Mouse (Mus musculus): ENCODE results near the gene Ankrd49. TPM values are rescaled to one million over a fixed set of nuclear protein-coding genes. Genes with fewer than 3 reads are reported as not detected.

Ankrd49 gene
- polyA plus RNA-seq, 1 experiment from 2014 or later, result 46.8 TPM

GRCm38 (mm10) chr9:14769811-14770210 lies 14.8 kb downstream of the Ankrd49 start:
- Histone ChIP-seq H3K4me3 (no peak overlapping the region), H3K36me3 (no peaks in the 10 kb centered on the region), H3K27ac (no peak overlapping the region), H3K4me1 (peaks cover 19% of the 10 kb centered on the region), H3K9me3 (replicated peaks) (no peaks in the 10 kb centered on the region), H3K27me3 (ENCODE audit: low read depth, poor library complexity, severe bottlenecking) (peaks cover 15% of the 10 kb centered on the region)
- no peak for DNase-seq (ENCODE audit: low spot score)
- 54% methylated on average over 6 of the region's 6 CpGs for WGBS

- 32% methylated on average over 7 of the region's 7 CpGs for WGBS
- H3K4me1 ChIP-seq, result peaks cover 5% of the 10 kb centered on the region; the same call in 1 of the 2 replicates
- no peaks in the 10 kb centered on the region for H3K36me3 ChIP-seq
- no peak overlapping the region for H3K4me3 ChIP-seq
- H3K27ac ChIP-seq, result no peak overlapping the region
- no peaks in the 10 kb centered on the region for H3K9me3 ChIP-seq (replicated peaks)
- peak; percentile 69 for DNase-seq (ENCODE audit: low spot score)
- H3K27me3 ChIP-seq (ENCODE audit: low read depth, poor library complexity, severe bottlenecking), result 0 out of 2 replicates have a peak, but pooled peaks cover 2% of the 10 kb centered on the region
These were observed 19.9 kb downstream of the Ankrd49 start for GRCm38 (mm10) chr9:14764765-14765164.

DNA sequence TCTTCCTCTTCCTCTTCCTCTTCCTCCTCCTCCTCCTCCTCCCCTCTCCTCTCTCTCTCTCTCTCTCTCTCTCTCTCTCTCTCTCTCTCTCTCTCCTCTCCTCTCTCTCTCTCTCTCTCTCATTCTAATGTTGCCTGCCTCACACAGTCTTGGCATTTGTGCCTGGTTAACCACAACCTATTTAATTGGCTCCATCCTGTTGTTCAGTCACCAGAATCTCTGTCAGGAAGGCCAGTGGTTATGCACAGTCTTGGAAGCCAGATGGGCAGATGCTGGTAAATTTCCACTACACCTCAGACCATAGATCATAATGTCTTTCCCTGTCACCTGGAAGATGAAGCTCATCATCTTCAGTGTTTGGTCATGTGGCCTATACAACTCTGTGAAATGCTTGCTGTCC lies 25.4 kb downstream of the Ankrd49 start:
- H3K27me3 ChIP-seq (ENCODE audit: low read depth, poor library complexity, severe bottlenecking), result no peaks in the 10 kb centered on the region
- H3K9me3 ChIP-seq (replicated peaks), result no peaks in the 10 kb centered on the region
- H3K4me1 ChIP-seq, result 0 out of 2 replicates have a peak, but pooled peaks cover 3% of the 10 kb centered on the region
- DNase-seq (ENCODE audit: low spot score), result no peak
- no peak overlapping the region for H3K27ac ChIP-seq
- H3K36me3 ChIP-seq, result no peaks in the 10 kb centered on the region
- no peak overlapping the region for H3K4me3 ChIP-seq

DNA sequence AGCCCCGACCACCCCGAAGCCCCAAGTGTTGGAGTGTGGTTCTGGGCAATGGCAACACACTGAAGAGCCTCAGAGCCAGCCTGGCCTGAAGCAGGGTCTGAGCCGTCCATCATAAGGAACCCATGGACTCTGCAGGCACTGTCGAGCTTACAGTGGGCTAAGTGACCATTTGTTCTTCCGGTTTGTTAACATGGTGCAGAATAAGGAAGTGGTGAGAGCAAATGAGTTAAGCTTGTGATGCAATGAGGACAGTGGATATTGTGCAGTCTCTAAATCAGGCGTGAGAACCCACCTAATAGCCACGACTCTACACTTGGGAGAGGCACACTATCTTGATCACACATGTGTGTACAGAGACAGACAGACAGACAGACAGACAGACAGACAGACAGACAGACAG lies 26.1 kb downstream of the Ankrd49 start:
- H3K4me3 ChIP-seq, result no peak overlapping the region
- no peak overlapping the region for H3K27ac ChIP-seq
- no peak for DNase-seq (ENCODE audit: low spot score)
- no peaks in the 10 kb centered on the region for H3K9me3 ChIP-seq (replicated peaks)
- H3K4me1 ChIP-seq, result 0 out of 2 replicates have a peak, but pooled peaks cover 3% of the 10 kb centered on the region
- H3K27me3 ChIP-seq (ENCODE audit: low read depth, poor library complexity, severe bottlenecking), result no peaks in the 10 kb centered on the region
- no peaks in the 10 kb centered on the region for H3K36me3 ChIP-seq
- WGBS, result 75% methylated on average over 7 of the region's 7 CpGs

GRCm38 (mm10) chr9:14754469-14754868 lies 30.2 kb downstream of the Ankrd49 start:
- H3K4me3 ChIP-seq, result no peak overlapping the region
- no peak for DNase-seq (ENCODE audit: low spot score)
- 89% methylated on average over 3 of the region's 3 CpGs for WGBS

GRCm38 (mm10) chr9:14753947-14754346 lies 30.7 kb downstream of the Ankrd49 start:
- no peak overlapping the region for H3K27ac ChIP-seq
- no peak for DNase-seq (ENCODE audit: low spot score)
- peaks cover 20% of the 10 kb centered on the region for H3K4me1 ChIP-seq
- no peaks in the 10 kb centered on the region for H3K9me3 ChIP-seq (replicated peaks)
- H3K36me3 ChIP-seq, result no peaks in the 10 kb centered on the region
- H3K4me3 ChIP-seq, result no peak overlapping the region
- H3K27me3 ChIP-seq (ENCODE audit: low read depth, poor library complexity, severe bottlenecking), result peaks cover 16% of the 10 kb centered on the region

More at GRCm38 (mm10) chr9:14754469-14754868, 30.2 kb downstream of the Ankrd49 start:
- Histone ChIP-seq H3K27ac (no peak overlapping the region), H3K9me3 (replicated peaks) (no peaks in the 10 kb centered on the region), H3K36me3 (no peaks in the 10 kb centered on the region), H3K4me1 (peaks cover 20% of the 10 kb centered on the region), H3K27me3 (ENCODE audit: low read depth, poor library complexity, severe bottlenecking) (peaks cover 16% of the 10 kb centered on the region)

- peak within 1 kb of the TSS; percentile 91 for H3K27ac ChIP-seq
- WGBS, result 0% methylated on average over 28 of the region's 28 CpGs
These were observed 32.6 kb downstream of the Ankrd49 start, which contains the start of gene Fut4 for GRCm38 (mm10) chr9:14752001-14752522. TSS of gene Fut4 (minus strand) at chr9:14752393.

DNA sequence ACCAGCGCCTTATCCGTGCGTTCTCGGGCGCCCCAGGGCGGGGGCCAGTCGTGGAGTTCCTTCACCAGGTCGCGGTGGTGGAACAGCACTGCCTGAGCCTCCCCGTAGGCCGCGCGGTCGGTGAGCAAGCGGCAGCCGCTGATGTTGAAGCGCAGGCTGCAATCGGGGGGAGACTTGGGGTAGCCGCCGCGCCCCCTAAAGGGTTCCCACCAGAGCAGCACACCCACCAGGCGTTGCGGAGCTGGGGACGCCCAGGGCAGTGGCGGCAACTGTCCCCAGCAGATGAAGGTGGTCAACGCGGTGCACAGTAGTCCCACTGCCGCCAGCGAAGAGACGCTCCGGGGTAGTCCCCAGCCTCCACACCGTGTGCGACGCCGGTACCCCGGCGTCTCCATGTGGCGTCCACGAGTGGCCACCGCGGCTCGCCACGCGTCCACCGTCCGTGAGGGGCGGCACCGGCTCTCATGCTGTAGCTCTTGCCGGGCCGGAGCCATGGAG lies 33.1 kb downstream of the Ankrd49 start:
- WGBS, result 1% methylated on average over 50 of the region's 50 CpGs

More at GRCm38 (mm10) chr9:14752001-14752522, 32.6 kb downstream of the Ankrd49 start, which contains the start of gene Fut4:
- H3K27me3 ChIP-seq (ENCODE audit: low read depth, poor library complexity, severe bottlenecking), result peaks cover 16% of the 10 kb centered on the region
- no peaks in the 10 kb centered on the region for H3K9me3 ChIP-seq (replicated peaks)
- no peaks in the 10 kb centered on the region for H3K36me3 ChIP-seq
- peak; percentile 83 for DNase-seq (ENCODE audit: low spot score)
- H3K4me1 ChIP-seq, result peaks cover 25% of the 10 kb centered on the region
- H3K4me3 ChIP-seq, result peak within 1 kb of the TSS; percentile 71

DNA sequence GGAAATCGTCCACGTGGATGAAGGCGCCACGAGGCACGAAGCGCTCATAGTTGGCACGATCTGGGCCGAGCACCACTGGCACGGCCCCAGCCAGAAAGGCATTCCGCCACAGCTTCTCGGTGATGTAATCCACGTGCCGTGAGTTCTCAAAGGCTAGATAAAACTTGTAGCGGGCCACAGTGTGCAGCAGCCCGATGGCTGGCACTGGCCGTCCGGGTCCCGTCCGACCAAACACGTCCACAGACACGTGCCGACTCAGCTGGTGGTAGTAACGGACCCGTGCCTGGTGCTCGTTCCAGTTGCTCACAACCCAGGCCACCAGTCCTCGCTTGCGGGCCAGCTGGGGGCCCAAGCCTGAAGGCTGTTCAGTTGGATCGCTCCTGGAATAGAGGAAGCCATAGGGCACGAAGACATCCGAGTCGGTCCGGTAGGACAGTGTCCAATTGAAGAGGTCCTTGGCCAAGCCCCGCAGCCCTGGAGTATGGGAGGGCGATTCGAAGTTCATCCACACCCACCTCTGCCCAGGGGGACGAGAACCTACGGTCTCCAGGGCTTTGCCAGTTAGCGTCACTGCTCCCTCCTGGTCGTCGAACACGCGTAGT lies 33.7 kb downstream of the Ankrd49 start:
- Histone ChIP-seq H3K36me3 (no peaks in the 10 kb centered on the region), H3K27ac (peak overlapping the region; percentile 91), H3K4me1 (peaks cover 32% of the 10 kb centered on the region), H3K4me3 (peak overlapping the region; percentile 71), H3K27me3 (ENCODE audit: low read depth, poor library complexity, severe bottlenecking) (peaks cover 16% of the 10 kb centered on the region), H3K9me3 (replicated peaks) (no peaks in the 10 kb centered on the region)
- 59% methylated on average over 42 of the region's 42 CpGs for WGBS
- DNase-seq (ENCODE audit: low spot score), result peak; percentile 68

More for the DNA sequence above, 33.1 kb downstream of the Ankrd49 start:
- H3K36me3 ChIP-seq, result no peaks in the 10 kb centered on the region
- H3K27me3 ChIP-seq (ENCODE audit: low read depth, poor library complexity, severe bottlenecking), result peaks cover 16% of the 10 kb centered on the region
- H3K4me1 ChIP-seq, result peaks cover 28% of the 10 kb centered on the region
- peak overlapping the region; percentile 71 for H3K4me3 ChIP-seq
- H3K9me3 ChIP-seq (replicated peaks), result no peaks in the 10 kb centered on the region
- DNase-seq (ENCODE audit: low spot score), result no peak
- H3K27ac ChIP-seq, result peak overlapping the region; percentile 91

DNA sequence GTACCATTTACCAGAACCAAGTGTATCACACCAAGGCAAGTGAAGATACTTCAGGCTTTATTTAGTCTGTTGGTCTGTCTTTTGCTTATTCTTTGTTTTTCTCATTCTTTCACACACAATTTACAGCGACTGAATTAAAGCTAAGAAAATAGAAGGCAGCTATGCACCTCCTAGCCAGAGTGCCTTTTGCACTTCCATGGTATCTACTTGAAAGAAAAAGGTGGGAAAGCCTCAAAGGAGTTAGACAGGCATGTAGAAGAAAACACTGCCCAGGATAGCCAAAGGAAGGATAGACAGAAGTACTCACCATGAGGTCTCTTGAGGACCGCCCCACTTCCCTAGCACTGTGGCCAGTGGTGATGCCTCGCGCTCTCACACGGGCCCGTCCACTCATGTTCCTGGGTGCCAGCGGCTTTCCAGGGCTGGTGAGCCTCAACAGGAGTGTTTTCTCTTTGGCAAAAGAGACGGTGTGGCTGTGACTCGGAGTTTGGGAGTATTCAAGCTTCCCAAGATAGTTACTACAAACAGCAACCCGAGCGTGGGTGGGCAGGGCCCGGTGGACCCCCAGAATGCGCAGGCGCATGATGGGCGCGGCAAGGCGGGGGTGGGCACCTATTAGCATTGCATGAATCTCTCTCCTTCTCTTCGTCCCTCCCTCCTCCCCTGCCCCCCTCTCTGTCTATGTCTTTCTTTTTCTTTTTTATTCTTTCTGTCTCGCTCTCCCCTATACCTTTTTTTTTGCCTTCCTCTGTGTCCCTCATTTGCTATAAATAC lies 44.3 kb downstream of the Ankrd49 start, which contains the start of gene Piwil4:
Gene Piwil4, minus strand, starts transcription at position 583 of the 774 bp plus-strand sequence.
- DNase-seq (ENCODE audit: low spot score), result no peak
- 86% methylated on average over 19 of the region's 19 CpGs for WGBS
- no peak within 1 kb of the TSS for H3K27ac ChIP-seq
- H3K36me3 ChIP-seq, result no peaks in the 10 kb centered on the region
- no peaks in the 10 kb centered on the region for H3K9me3 ChIP-seq (replicated peaks)
- no peaks in the 10 kb centered on the region for H3K4me1 ChIP-seq
- no peaks in the 10 kb centered on the region for H3K27me3 ChIP-seq (ENCODE audit: low read depth, poor library complexity, severe bottlenecking)
- H3K4me3 ChIP-seq, result no peak within 1 kb of the TSS

DNA sequence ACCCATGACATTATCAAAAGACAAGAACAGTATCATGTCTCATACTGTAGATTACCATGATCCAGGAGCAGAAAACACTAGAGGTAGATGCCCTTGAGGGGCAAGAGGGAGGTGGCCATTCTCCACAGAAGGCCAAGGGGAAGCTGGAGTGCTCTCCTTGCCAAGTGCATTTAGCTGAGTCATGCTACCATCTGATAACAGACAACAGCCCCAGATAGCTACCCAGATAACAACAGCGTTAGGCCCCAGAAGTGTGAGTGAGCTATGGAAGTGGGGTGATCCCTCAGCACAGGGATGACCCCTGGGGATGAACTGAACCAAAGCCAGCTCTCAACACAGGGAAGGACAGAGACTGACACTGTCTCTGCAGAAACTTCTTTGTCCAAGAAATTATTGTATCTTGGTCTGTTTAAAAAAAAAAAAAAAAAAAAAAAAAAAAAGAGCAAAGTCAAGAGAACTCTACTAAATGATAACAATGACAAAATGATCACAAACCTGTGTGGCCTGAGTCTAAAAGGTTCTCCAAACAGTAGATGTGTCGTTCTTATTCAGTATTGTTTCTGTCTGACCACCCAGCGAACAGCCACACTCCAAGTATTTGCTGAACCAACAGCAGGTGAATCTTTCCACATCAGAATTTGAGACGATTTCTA lies 45.0 kb downstream of the Ankrd49 start:
- Histone ChIP-seq H3K4me1 (no peaks in the 10 kb centered on the region), H3K27ac (no peak overlapping the region), H3K4me3 (no peak overlapping the region), H3K27me3 (ENCODE audit: low read depth, poor library complexity, severe bottlenecking) (no peaks in the 10 kb centered on the region), H3K36me3 (no peaks in the 10 kb centered on the region), H3K9me3 (replicated peaks) (no peaks in the 10 kb centered on the region)
- WGBS, result 87% methylated on average over 4 of the region's 4 CpGs
- no peak for DNase-seq (ENCODE audit: low spot score)

DNA sequence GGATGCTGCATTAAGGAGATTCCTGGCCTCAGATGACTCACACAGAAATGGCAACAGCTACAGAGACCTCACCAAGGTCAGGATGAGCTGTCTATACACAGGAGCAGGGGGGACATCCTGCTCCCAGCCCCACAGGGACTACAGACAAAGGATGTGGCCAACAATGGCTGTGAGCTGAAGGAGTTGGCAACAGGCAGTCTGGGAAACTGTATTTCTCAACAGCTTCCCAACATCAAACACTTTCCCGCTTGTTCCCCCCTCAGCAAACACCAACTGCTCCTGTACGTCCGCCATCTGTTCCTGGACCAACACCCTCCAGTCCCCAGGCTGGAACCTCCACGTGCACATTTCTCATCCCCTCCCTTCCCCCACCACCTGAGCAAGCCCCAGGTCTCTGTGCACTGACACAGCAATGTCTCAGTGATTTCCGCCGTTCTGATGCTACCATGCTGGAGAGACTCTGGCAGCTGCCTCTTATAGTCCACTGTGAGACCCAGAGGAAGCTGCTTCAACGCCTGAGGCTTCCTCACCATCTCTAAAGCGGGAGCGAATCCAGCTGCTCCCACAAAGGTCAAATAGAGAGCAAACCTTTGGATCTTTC lies 53.6 kb downstream of the Ankrd49 start:
- H3K27me3 ChIP-seq (ENCODE audit: low read depth, poor library complexity, severe bottlenecking), result no peaks in the 10 kb centered on the region
- H3K9me3 ChIP-seq (replicated peaks), result no peaks in the 10 kb centered on the region
- H3K4me3 ChIP-seq, result no peak overlapping the region
- 22% methylated on average over 9 of the region's 9 CpGs for WGBS
- H3K27ac ChIP-seq, result peak overlapping the region; percentile 36; the same call in 1 of the 2 replicates
- no peak for DNase-seq (ENCODE audit: low spot score)
- H3K36me3 ChIP-seq, result no peaks in the 10 kb centered on the region
- H3K4me1 ChIP-seq, result peaks cover 19% of the 10 kb centered on the region
